Mouse (Mus musculus) regulatory T cell (primary cell): ENCODE results near the gene Pnp2.
"Not testable (repeated sequence)": the region's sequence is repeated elsewhere in the genome, so short reads cannot be mapped to it uniquely, and the experiment has no call there.

Experiments
- in situ Hi-C: fragments of 300-600 bp; cut with MboI, MseI; formaldehyde crosslinking; loops from one replicate; pipeline ENCODE4 v1.15.1; 2025; ENCODE audit warnings: high pct_unique_total_duplicates

Pnp2 gene

DNA sequence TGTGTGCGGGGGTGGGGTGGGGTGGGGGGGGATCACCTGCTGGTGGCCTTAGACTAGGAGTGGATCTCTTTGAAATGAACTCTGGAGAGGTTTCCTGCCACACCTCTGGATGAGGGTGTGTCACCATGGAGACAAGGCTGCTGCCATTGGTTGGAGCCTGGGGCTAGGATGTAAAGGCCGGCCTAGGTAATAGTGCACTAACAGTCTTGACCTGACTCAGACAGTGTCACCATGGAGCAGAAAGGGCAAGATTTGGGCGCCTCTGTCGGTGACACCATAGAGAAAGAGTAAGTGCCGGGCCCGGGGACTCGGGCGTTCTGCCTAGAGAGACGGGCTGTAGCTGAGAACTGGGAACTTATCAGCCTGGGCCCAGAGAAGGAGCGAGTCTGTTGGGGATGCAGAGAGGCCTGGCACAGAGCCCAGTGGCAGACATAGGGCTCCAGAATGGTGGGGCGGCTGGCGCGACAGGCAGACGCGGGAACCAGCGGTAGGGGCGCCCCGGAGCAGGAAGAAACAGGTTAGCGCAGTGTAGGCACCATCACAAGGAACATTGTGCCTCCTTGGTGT, at the start of gene Pnp2:
TSS of gene Pnp2 (plus strand) at position 51 of the 567 bp plus-strand sequence.
- in situ Hi-C loops: not testable (repeated sequence)

DNA sequence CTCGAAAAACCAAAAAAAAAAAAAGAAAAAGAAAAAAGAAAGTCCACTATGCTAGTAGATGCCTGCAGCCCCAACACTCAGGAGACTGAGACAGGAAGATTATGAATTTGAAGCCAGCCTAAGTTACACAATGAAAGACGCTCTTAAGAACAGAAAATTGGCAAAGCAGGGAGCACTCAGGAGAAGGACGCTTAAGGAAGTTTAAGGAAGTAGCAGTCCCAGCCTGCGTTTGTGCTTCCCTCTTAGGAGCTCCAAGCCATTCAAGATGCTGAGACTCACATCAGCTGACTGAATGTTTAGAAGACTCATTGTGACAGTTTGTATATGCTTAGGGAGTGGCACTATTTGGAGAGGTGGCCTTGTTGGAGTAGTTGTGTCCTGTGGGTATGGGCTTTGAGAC, 47.7 kb upstream of the Pnp2 start:
- in situ Hi-C loops: no loop called here

DNA sequence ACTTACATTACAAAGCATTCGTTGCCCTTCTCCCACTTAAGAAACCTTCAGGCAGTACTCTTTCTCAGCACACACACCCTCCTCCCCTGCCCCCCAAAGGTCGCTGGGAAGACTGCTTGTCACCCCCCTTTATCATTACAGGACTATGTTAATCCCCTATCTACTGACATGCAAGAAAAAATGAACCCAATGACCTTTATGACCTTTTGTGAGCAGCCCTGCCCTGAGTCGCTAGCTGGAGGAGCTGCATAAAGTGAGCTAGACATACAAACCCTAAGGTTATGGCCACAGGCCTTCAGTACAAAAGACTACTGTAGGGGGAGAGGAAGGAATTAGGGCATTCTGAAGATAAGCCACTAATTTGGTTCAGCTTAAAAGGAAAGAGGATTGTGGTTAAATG, 44.4 kb upstream of the Pnp2 start:
- in situ Hi-C loops: no loop called here

DNA sequence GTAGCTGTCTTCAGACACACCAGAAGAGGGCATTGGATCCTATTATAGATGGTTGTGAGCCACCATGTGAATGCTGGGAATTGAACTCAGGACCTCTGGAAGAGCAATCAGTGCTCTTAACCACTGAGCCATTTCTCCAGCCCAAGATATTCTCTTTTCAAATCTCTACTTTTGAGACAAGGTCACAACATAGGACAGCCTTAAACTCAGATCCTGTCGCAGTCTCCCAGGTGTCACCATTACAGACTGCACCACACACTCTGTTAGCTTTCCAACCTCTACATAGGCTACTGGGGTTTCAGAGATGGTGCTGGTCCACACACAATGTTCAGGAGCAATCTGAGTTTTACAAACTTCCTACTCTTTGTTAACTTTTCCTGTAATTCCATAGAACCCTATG, 32.4 kb upstream of the Pnp2 start:
- in situ Hi-C loops: loop anchor here (5.0 kb wide), 2 partner anchors 56 to 116 kb away; partner anchors contain the start of genes Ccnb1ip1 and Parp2

DNA sequence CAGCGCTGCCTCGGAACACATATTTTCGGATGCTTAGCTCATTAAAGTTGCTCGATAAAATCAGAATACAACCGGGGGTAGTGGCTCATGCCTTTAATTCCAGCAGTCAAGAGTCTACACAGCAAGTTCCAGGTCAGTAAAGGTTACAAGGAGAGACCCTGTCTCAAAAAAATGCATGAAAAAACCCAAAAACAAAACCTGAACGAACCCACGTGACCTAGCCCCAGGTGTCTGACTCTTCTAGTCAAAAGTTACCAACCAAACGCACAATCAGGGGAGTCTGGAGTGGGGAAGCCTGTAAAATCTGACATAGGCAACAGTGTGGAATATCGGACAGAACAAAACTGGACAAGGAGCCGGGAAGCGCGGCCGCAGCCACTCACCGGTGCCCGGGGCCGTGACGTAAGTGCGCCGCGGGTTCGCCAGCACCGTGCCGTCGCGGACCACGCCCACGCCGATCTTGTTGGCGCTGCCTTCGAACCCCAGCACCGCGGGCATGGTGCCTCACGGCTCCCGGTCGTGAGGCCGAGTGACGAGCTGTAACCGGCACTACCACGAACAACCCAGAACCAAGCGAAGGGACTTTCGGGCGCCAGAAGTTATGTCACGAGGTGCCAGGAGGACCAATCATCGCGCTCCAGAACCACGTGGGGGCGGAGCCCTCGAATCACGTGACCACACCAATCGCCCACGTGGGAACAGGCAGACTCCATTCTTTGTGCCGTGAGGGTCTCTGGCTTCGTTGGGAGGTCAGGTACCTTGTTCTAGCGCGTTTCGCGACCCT, 31.3 kb upstream of the Pnp2 start, which contains the start of the genes Osgep and Apex1:
TSS of gene Osgep (minus strand) at position 613 of the 784 bp plus-strand sequence.
TSS of gene Apex1 (plus strand) at position 688 of the 784 bp plus-strand sequence.
- in situ Hi-C loops: loop anchor here (5.0 kb wide), 3 partner anchors 57 to 143 kb away; partner anchors contain the start of genes Ccnb1ip1 and Parp2

DNA sequence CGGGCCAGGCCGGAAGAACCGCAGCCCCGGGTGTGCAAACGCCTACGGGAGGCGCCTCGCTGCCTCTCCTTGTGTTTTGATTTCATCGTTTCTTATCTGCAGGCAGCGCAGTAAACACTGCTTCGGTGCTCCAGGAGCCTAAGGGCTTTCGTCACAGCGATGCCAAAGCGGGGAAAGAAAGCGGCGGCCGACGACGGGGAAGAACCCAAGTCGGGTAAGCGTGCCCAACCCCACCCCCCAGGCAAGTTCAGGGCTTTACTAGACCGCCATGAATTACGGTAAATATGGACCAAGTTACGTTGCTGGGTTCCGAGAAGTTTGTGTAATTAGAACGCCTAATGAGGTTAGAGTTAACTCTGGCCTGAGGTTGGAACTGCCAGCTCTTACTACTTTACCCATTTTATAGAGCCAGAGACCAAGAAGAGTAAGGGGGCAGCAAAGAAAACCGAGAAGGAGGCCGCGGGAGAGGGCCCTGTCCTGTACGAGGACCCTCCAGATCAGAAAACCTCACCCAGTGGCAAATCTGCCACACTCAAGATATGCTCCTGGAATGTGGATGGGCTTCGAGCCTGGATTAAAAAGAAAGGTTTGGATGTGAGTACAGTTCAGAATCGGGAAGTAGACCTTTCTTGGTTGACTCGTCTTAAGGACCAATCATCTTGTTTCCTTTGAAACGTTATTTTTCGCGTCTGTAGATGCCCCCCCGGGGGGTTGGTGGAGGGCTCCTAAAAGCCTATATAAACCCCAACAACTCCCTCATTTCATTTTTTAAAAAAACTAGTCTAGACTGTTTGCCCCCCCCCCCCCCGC, 30.5 kb upstream of the Pnp2 start:
- in situ Hi-C loops: loop anchor here (5.0 kb wide), 1 partner anchor 142 kb away; no protein-coding TSS in a partner anchor

DNA sequence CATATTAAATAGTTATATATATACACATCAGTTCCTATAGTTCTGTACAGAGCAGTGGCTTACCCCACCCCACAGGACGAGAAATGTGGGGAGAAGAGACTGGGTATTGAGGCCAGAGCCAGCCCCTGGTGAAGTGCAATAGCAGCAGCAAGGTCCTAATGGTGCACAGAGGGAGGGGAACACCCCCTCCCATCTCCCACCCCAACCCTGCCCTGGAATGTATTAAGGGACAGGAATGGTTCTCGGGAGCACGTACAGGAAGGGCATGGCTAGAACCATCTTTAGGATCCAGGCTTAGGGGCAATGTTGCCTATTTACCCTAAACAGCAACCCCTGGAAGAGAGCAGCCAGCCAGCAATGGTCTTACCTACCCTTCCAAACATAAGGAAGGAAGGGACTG, 28.4 kb upstream of the Pnp2 start:
- in situ Hi-C loops: loop anchor here (5.0 kb wide), 1 partner anchor 140 kb away; no protein-coding TSS in a partner anchor

DNA sequence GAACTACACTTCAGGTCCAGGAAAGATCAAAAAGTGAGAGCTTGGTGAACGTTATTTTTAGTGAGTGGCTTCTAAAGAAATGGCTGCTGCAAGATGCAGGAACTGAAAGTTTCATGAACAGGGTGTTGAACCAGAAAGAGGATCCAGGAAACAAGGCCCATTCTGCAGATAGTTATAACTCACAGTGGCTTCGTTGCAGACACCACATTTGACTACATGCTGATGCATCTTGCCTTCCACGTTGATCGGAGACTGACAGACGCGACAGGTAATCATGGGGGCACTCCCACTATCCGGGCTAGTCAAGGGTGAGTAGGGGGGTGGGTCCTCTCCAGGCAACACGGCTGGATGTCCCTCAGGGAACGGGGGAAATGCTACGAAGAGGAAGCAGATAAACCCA, 25.8 kb upstream of the Pnp2 start:
- in situ Hi-C loops: loop anchor here (5.0 kb wide), 1 partner anchor 137 kb away; no protein-coding TSS in a partner anchor

DNA sequence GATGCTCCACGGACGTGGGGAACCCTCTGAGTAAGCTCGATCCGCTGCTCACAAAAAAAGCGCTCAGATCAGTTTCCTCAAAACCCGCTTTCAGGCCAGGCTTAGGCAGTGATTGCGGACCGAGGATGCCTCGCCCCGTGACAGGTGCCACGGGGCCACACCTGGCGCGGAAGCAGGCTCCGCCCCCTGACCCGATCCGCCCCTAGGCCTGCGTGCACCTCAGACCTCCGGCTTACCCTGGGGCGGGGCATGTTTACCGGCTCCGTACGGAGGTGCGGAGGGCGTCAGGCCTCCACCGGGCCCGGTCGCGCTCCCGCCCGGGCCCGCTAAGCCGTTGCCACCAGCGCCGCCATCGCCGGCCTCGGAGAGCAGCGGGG, 25.4 kb upstream of the Pnp2 start:
- in situ Hi-C loops: no loop called here

DNA sequence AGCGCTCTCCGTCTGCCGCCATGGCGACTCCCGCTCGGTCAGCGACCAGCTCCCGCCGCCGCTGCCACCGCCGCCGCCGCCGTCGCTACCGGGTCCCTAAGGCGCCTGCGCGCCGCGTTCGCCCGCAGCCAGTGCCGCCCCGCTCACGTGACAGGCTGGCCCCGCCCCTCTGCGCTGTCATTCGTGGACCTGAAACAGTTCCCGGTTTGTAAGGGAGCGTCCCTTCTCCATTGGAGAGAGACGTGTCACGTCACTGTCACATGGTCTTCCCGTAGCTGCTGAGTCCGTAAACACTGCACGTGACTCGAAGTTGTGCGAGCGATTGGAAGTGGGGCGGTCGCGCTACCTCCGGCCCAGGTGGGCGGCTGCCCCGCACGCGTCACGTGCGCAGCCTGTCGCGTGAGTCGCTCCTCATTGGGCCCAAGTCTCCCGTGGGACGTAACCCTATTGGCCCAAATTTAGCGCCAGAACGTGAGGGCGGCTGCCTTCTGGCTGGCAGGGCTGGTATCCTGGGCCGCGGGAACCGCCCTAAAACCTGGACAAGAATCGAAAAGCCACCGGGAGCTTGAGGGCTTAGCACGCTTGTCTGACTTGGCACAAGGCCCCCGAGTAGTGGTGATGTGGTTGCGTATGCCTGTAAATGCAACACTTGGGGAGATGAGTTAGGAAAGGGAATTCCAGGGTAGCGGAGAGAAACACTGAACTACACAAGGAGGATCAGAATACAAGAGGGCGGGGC, 24.9 kb upstream of the Pnp2 start, which contains the start of the genes Pip4p1 and Pnp:
TSS of gene Pip4p1 (minus strand) at position 103 of the 739 bp plus-strand sequence.
TSS of gene Pnp (plus strand) at position 329 of the 739 bp plus-strand sequence.
- in situ Hi-C loops: no loop called here

DNA sequence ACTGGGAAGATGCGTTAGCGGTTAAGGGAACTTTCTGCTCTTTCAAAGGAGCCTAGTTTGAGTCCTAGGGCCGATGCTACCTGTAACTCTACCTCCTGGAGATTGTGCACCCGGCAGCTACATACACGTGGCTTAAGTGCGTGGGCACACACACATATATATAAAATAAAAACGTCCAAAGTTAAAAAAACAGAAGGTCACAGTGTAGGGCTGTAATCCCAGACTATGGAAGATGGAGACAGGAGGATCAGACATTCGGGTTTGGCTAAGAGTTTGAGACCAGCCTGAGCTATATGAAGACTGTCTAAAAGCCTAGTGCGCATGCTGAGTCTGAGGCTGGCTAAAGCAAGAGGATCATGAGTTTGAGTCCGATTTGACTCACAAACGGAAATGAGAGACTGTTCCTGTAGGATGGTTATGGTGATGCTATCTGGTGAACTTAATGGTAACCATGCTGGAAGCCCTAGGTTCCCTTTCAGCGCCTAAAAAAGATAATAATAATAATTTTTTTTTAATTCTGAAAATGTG, 24.2 kb upstream of the Pnp2 start:
- in situ Hi-C loops: no loop called here

DNA sequence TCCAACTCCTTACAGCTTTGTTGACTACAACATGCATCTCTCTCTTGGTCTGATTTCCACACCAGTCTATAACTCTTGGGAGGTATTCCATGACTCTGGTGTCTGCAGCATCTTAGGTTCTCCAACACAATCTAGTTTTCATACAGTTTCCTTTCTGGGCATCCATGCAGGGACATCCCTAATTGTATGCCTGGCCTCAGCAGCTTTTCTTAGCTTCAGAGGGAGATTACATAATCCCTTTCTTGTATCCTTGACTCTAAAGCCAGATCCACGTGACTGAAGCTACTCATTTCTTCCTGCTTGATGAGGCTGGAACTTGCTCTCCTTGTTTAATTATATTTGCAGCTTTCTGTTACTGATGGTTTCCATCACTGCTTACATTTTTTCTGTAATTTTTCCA, 19.1 kb upstream of the Pnp2 start:
- in situ Hi-C loops: no loop called here

DNA sequence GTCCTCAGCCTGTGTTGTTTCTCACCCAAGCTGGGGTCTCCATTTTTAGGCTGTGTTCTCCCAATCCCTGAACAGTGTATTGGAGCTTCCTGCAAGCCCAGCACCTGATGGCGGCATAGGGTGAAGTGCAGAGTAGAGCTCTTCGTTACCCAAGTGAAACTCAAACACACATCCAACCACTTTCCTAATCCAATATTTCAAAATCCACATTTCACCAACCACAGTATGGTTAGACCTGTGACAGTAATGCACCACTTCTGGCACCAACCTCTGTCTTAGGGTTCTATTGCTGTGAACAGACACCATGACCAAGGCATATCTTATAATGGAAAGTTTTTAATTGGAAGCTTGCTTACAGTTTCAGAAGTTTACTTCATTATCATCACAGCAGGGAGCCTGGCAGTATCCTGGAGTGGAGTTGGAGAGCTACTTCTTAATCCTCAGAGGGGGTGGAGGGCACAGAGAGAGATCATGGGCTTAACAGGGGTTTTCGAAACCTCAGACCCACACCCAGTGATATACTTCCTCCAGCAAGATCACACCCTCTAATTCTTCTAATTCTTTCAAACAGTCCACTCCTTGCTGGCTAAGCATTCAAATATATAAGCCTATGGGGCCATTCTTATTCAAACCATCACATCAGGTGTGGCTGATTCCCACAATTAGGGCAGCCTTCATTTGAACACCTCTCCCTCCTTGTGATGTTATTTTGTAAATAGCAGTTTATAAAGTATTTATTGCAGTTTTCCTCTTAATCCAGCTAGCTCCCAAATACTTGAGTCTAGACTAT, 17.5 kb upstream of the Pnp2 start:
- in situ Hi-C loops: no loop called here

DNA sequence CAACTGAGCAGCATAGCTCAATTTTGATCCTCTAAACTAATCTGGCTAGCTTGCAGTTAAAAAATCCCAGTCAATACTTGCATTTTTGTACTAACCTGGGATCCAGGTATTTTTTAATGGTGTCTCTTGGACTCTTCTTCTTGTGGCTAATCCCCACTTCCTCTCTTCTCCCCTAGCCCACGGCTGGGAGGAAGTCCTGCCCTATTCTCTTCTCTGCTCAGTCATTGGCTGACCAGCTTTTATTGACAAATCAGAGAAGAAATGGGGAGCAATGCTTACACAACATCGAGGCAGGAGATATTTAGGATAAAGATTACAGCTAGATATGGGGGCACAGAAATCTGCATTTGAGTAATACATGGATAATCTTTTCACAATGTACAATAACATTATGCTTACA, 16.9 kb upstream of the Pnp2 start:
- in situ Hi-C loops: no loop called here

DNA sequence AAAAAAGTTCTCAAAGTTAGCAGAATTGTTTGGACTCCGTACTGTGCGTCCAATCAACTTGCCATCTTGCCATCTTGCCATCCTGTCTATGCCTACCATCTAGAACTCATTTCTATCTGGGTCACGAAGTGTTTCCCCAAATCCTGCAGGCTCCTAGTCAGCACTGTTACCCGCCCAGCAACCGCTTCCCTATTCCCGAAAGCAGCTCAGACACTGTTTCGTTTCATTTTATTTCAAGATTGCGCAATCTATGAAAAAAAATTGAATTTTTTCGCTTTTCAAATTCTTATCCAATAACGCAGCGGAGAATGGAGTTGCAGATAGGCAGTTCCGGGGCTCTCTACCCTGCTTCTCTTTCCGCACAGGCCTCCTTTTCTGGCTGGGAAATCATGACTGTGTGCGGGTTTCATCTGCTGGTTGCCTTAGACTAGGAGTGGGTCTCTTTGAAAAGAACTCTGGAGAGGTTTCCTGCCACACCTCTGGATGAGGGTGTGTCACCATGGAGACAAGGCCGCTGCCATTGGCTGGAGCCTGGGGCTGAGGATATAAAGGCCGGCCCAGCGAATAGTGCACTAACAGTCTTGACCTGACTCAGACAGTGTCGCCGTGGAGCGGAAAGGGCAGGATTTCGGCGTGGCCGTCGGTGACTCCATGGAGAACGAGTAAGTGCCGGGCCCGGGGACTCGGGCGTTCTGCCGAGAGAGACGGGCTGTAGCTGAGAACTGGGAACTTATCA, 11.7 kb upstream of the Pnp2 start, which contains the start of gene Gm49342:
TSS of gene Gm49342 (plus strand) at position 586 of the 736 bp plus-strand sequence.
- in situ Hi-C loops: no loop called here

DNA sequence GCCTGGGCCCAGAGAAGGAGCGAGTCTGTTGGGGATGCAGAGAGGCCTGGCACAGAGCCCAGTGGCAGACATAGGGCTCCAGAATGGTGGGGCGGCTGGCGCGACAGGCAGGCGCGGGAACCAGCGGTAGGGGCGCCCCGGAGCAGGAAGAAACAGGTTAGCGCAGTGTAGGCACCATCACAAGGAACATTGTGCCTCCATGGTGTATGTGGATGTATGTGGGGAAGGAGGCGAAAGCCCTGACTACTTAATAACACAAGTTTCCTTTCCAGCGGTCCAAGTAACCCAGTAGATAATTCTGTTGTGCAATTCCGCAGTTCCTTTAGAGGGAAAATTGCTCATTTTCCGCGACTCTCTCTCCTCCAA, 11.1 kb upstream of the Pnp2 start:
- in situ Hi-C loops: not testable (repeated sequence)

DNA sequence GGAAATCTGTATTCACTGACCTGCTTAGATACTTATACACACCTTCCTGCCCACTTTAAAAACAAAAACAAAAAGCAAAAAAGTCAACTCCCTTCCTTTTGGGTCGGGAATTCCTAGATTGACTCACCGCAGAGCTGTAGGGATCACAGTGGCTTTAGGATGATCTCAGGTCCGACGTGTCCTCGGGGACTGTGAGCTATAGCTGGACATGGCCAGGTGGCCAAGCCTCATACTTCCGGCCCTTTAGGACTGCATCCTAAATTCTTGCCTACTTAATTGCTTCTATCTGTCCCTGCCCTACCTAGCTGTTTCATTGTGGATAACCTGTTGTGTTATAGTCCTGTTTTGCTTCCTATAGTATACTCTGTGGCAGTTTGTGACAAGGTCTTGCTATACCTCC, 10.7 kb upstream of the Pnp2 start:
- in situ Hi-C loops: not testable (repeated sequence)

DNA sequence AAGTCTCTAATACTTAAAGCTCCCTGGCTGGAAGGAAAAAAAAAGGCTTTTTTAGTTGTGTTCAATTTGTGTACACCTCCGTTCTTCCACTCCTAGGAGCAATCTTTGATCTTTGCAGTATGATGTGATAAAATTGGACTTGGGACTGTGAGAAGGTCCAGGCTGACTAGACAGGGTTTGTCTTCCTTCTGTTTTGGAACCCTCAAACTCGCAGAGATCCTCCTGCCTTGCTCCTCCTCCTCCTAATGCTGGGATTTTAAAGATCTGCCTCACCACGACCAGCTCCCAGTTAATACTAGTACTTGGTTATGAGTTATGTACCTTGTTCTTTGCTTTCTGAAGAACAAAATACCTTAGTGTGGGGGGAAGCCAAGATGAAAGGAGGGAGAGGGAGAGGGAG, 10.3 kb upstream of the Pnp2 start:
- in situ Hi-C loops: not testable (repeated sequence)

DNA sequence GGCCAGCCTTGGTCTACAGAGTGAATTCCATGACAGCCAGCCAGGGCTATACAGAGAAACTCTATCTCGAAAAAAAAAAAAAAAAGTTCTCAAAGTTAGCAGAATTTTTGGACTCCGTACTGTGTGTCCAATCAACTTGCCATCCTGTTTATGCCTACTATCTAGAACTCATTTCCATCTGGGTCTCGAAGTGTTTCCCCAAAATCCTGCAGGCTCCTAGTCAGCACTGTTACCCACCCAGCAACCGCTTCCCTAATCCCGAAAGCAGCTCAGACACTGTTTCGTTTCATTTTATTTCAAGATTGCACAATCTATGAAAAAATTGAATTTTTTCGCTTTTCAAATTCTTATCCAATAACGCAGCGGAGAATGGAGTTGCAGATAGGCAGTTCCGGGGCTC, 305 bp upstream of the Pnp2 start:
- in situ Hi-C loops: no loop called here
